ENCODE assay signal across 30 mouse cellular contexts in the genomic region with DNA sequence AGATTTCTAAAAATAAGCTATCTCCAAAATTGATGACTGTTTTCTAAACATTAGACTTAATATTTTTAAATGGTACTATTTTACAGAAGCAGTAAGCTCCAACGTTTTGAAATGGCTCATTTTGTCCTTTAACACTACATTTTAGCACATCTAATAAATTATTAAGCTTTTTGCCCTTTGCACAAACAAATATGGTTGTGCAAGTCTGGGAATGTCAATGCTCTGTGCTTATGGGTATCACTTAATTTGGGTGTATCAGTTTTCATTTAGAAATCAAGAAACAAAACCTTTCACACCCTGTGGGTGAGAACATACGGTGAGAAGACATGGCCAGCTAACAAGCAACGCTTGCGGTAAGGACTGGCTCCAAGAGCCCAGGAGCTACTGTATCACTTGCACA.
"Had no signal": no experiment of that assay in that cellular context is flagged by ENCODE, and none has a peak within 500 bp of the region (broad histone marks: within the 10 kb centered on the region; RNA-seq: fewer than 3 reads in every experiment).

No protein-coding gene starts in this region.

- H3K27me3 ChIP-seq: heart, embryonic 12.5 days; heart, embryonic 13.5 days; heart, embryonic 15.5 days; hindbrain, embryonic 12.5 days; hindbrain, embryonic 13.5 days; hindbrain, embryonic 15.5 days; intestine, embryonic 15.5 days; kidney, embryonic 15.5 days had no signal

- H3K4me1 ChIP-seq: heart, embryonic 10.5 days; heart, embryonic 12.5 days; heart, embryonic 13.5 days; heart, embryonic 15.5 days; hindbrain, embryonic 10.5 days; hindbrain, embryonic 12.5 days; hindbrain, embryonic 13.5 days; intestine, embryonic 15.5 days; kidney, embryonic 15.5 days had no signal

- H3K27ac ChIP-seq: heart, embryonic 10.5 days; heart, embryonic 13.5 days; heart, embryonic 15.5 days; hindbrain, embryonic 10.5 days; hindbrain, embryonic 12.5 days; hindbrain, embryonic 13.5 days; hindbrain, embryonic 14.5 days; hindbrain, embryonic 15.5 days; hindbrain, postnatal 0 days; intestine, embryonic 15.5 days; kidney, embryonic 15.5 days; kidney, postnatal 0 days; layer of hippocampus, adult 2 months had no signal

- DNase-seq: heart, postnatal 10 days; heart, postnatal 14 days; heart, postnatal 36 days; heart, postnatal 4 days; kidney, adult 11 months; kidney, adult 18-20 months; kidney, adult 2 months; kidney, adult 8-10 months; kidney, adult 9 months; kidney, postnatal 10 days; kidney, postnatal 14 days; kidney, postnatal 25 days; kidney, postnatal 36 days; kidney, postnatal 4 days; layer of hippocampus, adult 9-11 months; layer of hippocampus, postnatal 36 days had no signal

- H3K36me3 ChIP-seq: heart, embryonic 10.5 days; heart, embryonic 12.5 days; heart, embryonic 13.5 days; heart, embryonic 15.5 days; hindbrain, embryonic 10.5 days; hindbrain, embryonic 12.5 days; hindbrain, embryonic 13.5 days; hindbrain, embryonic 15.5 days; intestine, embryonic 15.5 days; kidney, embryonic 15.5 days had no signal

- H3K4me3 ChIP-seq: heart, embryonic 10.5 days; heart, embryonic 12.5 days; heart, embryonic 13.5 days; heart, embryonic 15.5 days; hindbrain, embryonic 10.5 days; hindbrain, embryonic 12.5 days; hindbrain, embryonic 13.5 days; hindbrain, embryonic 15.5 days; intestine, embryonic 15.5 days; kidney, embryonic 15.5 days; layer of hippocampus, adult 2 months had no signal

- H3K9ac ChIP-seq: heart, embryonic 12.5 days; heart, embryonic 13.5 days; heart, embryonic 15.5 days; hindbrain, embryonic 12.5 days; hindbrain, embryonic 13.5 days; hindbrain, embryonic 14.5 days; hindbrain, embryonic 15.5 days; intestine, embryonic 15.5 days; kidney, embryonic 15.5 days had no signal
